10 mouse cellular contexts compared by ENCODE assay signal in the genomic region with DNA sequence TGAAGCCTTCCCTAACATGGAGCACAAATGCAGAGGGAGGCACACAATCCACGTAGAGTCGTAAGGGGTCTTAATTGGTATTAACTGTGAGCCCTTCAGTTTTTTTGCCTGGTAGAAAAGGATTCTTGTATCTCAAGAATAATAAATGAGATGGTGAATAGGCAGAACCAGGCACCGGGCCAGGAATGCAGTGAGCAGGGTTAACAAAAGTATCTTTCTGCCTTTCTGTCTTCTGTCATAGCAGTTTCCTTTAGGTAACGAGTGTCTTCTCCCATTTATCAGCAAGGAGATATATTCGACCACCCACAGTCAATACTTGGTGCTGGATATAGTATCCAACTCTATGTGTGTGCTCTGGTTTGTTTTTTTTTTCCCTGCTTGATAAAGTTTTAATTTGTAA. TPM values are rescaled to one million over a fixed set of nuclear protein-coding genes. Genes with fewer than 3 reads are reported as not detected.
DNase-seq lines count a peak whose midpoint lies in the region; ATAC-seq and TF ChIP-seq lines count a peak whose summit lies in the region.
"Had no signal": no experiment of that assay in that cellular context is flagged by ENCODE, and none has a peak within 500 bp of the region (broad histone marks: within the 10 kb centered on the region; RNA-seq: fewer than 3 reads in every experiment).

No protein-coding gene starts in this region.

- no peak for TF ChIP-seq POLR2A in MEL (IDR thresholded peaks at IDR 0.05; ENCODE audit: control insufficient read depth in 1 of 2, insufficient read depth in 1 of 2, low read depth in 1 of 2, low read length in 2 of 2, poor library complexity in 1 of 2)

- TF ChIP-seq CTCF in layer of hippocampus, adult 2 months (conservative IDR thresholded peaks at IDR 0.05) = no peak
- no peak for TF ChIP-seq CTCF in MEL (IDR thresholded peaks at IDR 0.05 in 2 of 3, conservative IDR thresholded peaks at IDR 0.05 in 1 of 3; ENCODE audit: control insufficient read depth in 1 of 3, insufficient read depth in 1 of 3, low read depth in 2 of 3, low read length in 3 of 3, poor library complexity in 1 of 3, severe bottlenecking in 1 of 3)

- peaks cover 36% of the 10 kb centered on the region for H3K4me1 ChIP-seq in heart, embryonic 13.5 days
- H3K4me1 ChIP-seq in MEL (ENCODE audit: control insufficient read depth in 1 of 2, insufficient read depth in 2 of 2, low read length in 2 of 2) = peaks cover 10 to 29% of the 10 kb centered on the region in 2 experiments
- peaks cover 18% of the 10 kb centered on the region for H3K4me1 ChIP-seq in embryonic facial prominence, embryonic 15.5 days

- H3K4me2 ChIP-seq in heart, embryonic 13.5 days = peak overlapping the region; percentile 63; the same call in 1 of the 2 replicates
- no peak overlapping the region for H3K4me2 ChIP-seq in embryonic facial prominence, embryonic 15.5 days (replicated peaks)

- H3K36me3 ChIP-seq in heart, embryonic 13.5 days = no peaks in the 10 kb centered on the region
- peaks cover 0 to 21% of the 10 kb centered on the region in 2 experiments; a peak in 2 of 4 replicates for H3K36me3 ChIP-seq in MEL (ENCODE audit: control insufficient read depth in 1 of 2, insufficient read depth in 2 of 2, low read length in 2 of 2)
- H3K36me3 ChIP-seq in embryonic facial prominence, embryonic 15.5 days = no peaks in the 10 kb centered on the region
- H3K36me3 ChIP-seq: heart, embryonic 10.5 days; limb, embryonic 10.5 days had no signal

- no peak overlapping the region for H3K4me3 ChIP-seq in heart, embryonic 13.5 days
- H3K4me3 ChIP-seq in layer of hippocampus, adult 2 months = no peak overlapping the region
- H3K4me3 ChIP-seq in MEL (ENCODE audit: control insufficient read depth in 1 of 2, insufficient read depth in 1 of 2, low read depth in 2 of 2, low read length in 2 of 2) = no peak overlapping the region
- H3K4me3 ChIP-seq in embryonic facial prominence, embryonic 15.5 days (replicated peaks) = no peak overlapping the region
- H3K4me3 ChIP-seq: heart, embryonic 10.5 days; limb, embryonic 10.5 days had no signal

- DNase-seq in heart, postnatal 25 days (ENCODE audit: low spot score) = no peak
- DNase-seq in layer of hippocampus, adult 2 months (ENCODE audit: low spot score in 2 of 2) = no peak
- no peak for DNase-seq in layer of hippocampus, postnatal 14 days (ENCODE audit: low spot score in 2 of 2)
- DNase-seq in MEL (ENCODE audit: low read depth, low spot score) = no peak
- no peak for DNase-seq in gastrocnemius, postnatal 36 days
- DNase-seq: lung, postnatal 36 days had no signal

- 42% methylated on average over 5 of the region's 5 CpGs for WGBS in heart, embryonic 13.5 days
- 72% methylated on average over 5 of the region's 5 CpGs for WGBS in embryonic facial prominence, embryonic 15.5 days

- no peaks in the 10 kb centered on the region; the same call in 1 of the 2 replicates for H3K9me3 ChIP-seq in heart, embryonic 13.5 days
- H3K9me3 ChIP-seq in MEL (replicated peaks; ENCODE audit: insufficient read depth, low read length) = no peaks in the 10 kb centered on the region
- H3K9me3 ChIP-seq in embryonic facial prominence, embryonic 15.5 days (replicated peaks) = no peaks in the 10 kb centered on the region
- H3K9me3 ChIP-seq: heart, embryonic 10.5 days; limb, embryonic 10.5 days had no signal

- TF ChIP-seq RAD21 in MEL (IDR thresholded peaks at IDR 0.05; ENCODE audit: low read depth, low read length) = no peak

- peaks cover 5% of the 10 kb centered on the region; the same call in 1 of the 2 replicates for H3K79me2 ChIP-seq in MEL (ENCODE audit: control insufficient read depth, insufficient read depth, low read length, poor library complexity)

- TF ChIP-seq EP300 in MEL (IDR thresholded peaks at IDR 0.05; ENCODE audit: low read depth in 1 of 2, low read length in 2 of 2) = no peak

- ATAC-seq in heart, embryonic 13.5 days (ENCODE audit: extremely low read depth, insufficient number of reproducible peaks, low FRiP score, low TSS enrichment) = no peak
- ATAC-seq in embryonic facial prominence, embryonic 15.5 days (ENCODE audit: insufficient number of reproducible peaks, low FRiP score, low TSS enrichment, low read depth) = no peak

- no peaks in the 10 kb centered on the region for H3K27me3 ChIP-seq in heart, embryonic 13.5 days (replicated peaks)
- H3K27me3 ChIP-seq in MEL (ENCODE audit: control insufficient read depth in 1 of 2, insufficient read depth in 2 of 2, low read length in 2 of 2) = no peaks in the 10 kb centered on the region
- no peaks in the 10 kb centered on the region for H3K27me3 ChIP-seq in embryonic facial prominence, embryonic 15.5 days

- H3K27ac ChIP-seq in heart, embryonic 13.5 days (replicated peaks) = peak overlapping the region; percentile 97
- H3K27ac ChIP-seq in layer of hippocampus, adult 2 months = peak overlapping the region; percentile 95; the same call in 1 of the 2 replicates
- peak overlapping the region; percentile 46; the same call in 1 of the 2 replicates for H3K27ac ChIP-seq in MEL (ENCODE audit: control insufficient read depth, low read depth, low read length)
- peak overlapping the region; percentile 94; the same call in 1 of the 2 replicates for H3K27ac ChIP-seq in embryonic facial prominence, embryonic 15.5 days (replicated peaks)
- H3K27ac ChIP-seq: limb, embryonic 10.5 days had no signal

- no peak overlapping the region for H3K9ac ChIP-seq in heart, embryonic 13.5 days
- H3K9ac ChIP-seq in MEL (ENCODE audit: control insufficient read depth, low read depth, low read length, poor library complexity, severe bottlenecking) = no peak overlapping the region
- H3K9ac ChIP-seq in embryonic facial prominence, embryonic 15.5 days = no peak overlapping the region

- intact Hi-C loops in heart, postnatal 25 days (cut with DNase I) = loop anchor here (2.0 kb wide), 1 partner anchor 13 kb away; no protein-coding TSS in a partner anchor
- intact Hi-C loops in gastrocnemius, postnatal 36 days (cut with DNase I) = no loop called here

TF ChIP-seq in MEL, 35 proteins besides CTCF, POLR2A, EP300 and RAD21:
- TF ChIP-seq MYB (IDR thresholded peaks at IDR 0.05; ENCODE audit: low read depth, low read length) = no peak
- TF ChIP-seq ELF1 (IDR thresholded peaks at IDR 0.05; ENCODE audit: low read depth, low read length) = no peak
- no peak for TF ChIP-seq SMC3 (IDR thresholded peaks at IDR 0.05; ENCODE audit: low read depth, low read length)
- TF ChIP-seq ZMIZ1 (IDR thresholded peaks at IDR 0.05; ENCODE audit: low read depth, low read length) = no peak
- TF ChIP-seq HCFC1 (IDR thresholded peaks at IDR 0.05; ENCODE audit: low read depth, low read length) = no peak
- no peak for TF ChIP-seq SIN3A (IDR thresholded peaks at IDR 0.05; ENCODE audit: low read length)
- TF ChIP-seq POLR2AphosphoS5 (IDR thresholded peaks at IDR 0.05; ENCODE audit: borderline replicate concordance, low read depth, low read length) = no peak
- no peak for TF ChIP-seq ZNF384 (IDR thresholded peaks at IDR 0.05; ENCODE audit: low read depth, low read length)
- no peak for TF ChIP-seq JUND (IDR thresholded peaks at IDR 0.05; ENCODE audit: low read depth, low read length)
- no peak for TF ChIP-seq CHD1 (IDR thresholded peaks at IDR 0.05; ENCODE audit: low read depth, low read length)
TF ChIP-seq in MEL: peak in this region for 0.

RNA-seq across cellular contexts. Expression of a gene that starts 40.1 kb away (rescaled TPM):
- 0.44 and 0.71 TPM in 2 replicates for polyA plus RNA-seq in heart, embryonic 13.5 days (2015; fragmentation: Nextera tagmentation; extraction: Ambion mirVana)
- not detected for total RNA-seq in heart, postnatal 25 days (2021)
- total RNA-seq in layer of hippocampus, adult 2 months (2021) = 1 to 10 TPM; 2.2 to 2.5 TPM
- total RNA-seq in layer of hippocampus, postnatal 14 days (2021) = 1 to 10 TPM; 1.0 to 2.2 TPM
- 0.42 and 0.73 TPM in 2 replicates for total RNA-seq in MEL (2012; rRNA removed)
- under 1 TPM in 1 of 2 experiments, not detected in 1; 0.70 TPM for polyA plus RNA-seq in MEL (2012; ENCODE audit: insufficient read depth in 1 of 2, insufficient read length in 2 of 2, low read depth in 1 of 2, low replicate concordance in 2 of 2, missing spikeins in 1 of 2)
- 1.5 and 1.7 TPM in 2 replicates for polyA plus RNA-seq in embryonic facial prominence, embryonic 15.5 days (2015; fragmentation: Nextera tagmentation; extraction: Ambion mirVana)
- under 1 TPM in 1 of 2 experiments, not detected in 1; 0.36 TPM for total RNA-seq in gastrocnemius, postnatal 36 days (2021)

RNA-seq across cellular contexts. Expression of a gene that starts 40.3 kb away (rescaled TPM):
- 2.2 and 2.7 TPM in 2 replicates for polyA plus RNA-seq in heart, embryonic 13.5 days (2015; fragmentation: Nextera tagmentation; extraction: Ambion mirVana)
- total RNA-seq in heart, postnatal 25 days (2021) = 1 to 10 TPM; 4.6 to 5.0 TPM
- 10 to 100 TPM; 21.5 to 24.7 TPM for total RNA-seq in layer of hippocampus, adult 2 months (2021)
- total RNA-seq in layer of hippocampus, postnatal 14 days (2021) = 10 to 100 TPM; 21.4 to 21.8 TPM
- total RNA-seq in MEL (2012; rRNA removed) = 5.9 and 6.5 TPM in 2 replicates
- 1 to 10 TPM in 1 of 2 experiments, not detected in 1; 3.6 TPM for polyA plus RNA-seq in MEL (2012; ENCODE audit: insufficient read depth in 1 of 2, insufficient read length in 2 of 2, low read depth in 1 of 2, low replicate concordance in 2 of 2, missing spikeins in 1 of 2)
- 4.0 and 4.9 TPM in 2 replicates for polyA plus RNA-seq in embryonic facial prominence, embryonic 15.5 days (2015; fragmentation: Nextera tagmentation; extraction: Ambion mirVana)
- 1 to 10 TPM; 2.2 to 3.6 TPM for total RNA-seq in gastrocnemius, postnatal 36 days (2021)

Comparison
In these comparisons a context has a peak if more than half of its experiments do, and no peak if none do; other contexts are left out.
1. H3K27ac ChIP-seq: peak in every context shown above with its lines; median percentile 97 in heart, embryonic 13.5 days; 95 in layer of hippocampus, adult 2 months; 94 in embryonic facial prominence, embryonic 15.5 days; 46 in MEL.